Mouse (Mus musculus) hindbrain, embryonic 16.5 days (tissue): Measurements from ENCODE around the gene Zcchc10. TPM values are rescaled to one million over a fixed set of nuclear protein-coding genes. Genes with fewer than 3 reads are reported as not detected.
"Not testable (repeated sequence)": the region's sequence is repeated elsewhere in the genome, so short reads cannot be mapped to it uniquely, and the experiment has no call there.

Source experiments
- ATAC-seq: fragments of 200-750 bp; cut with Nextera tagmentation; 2 replicates; pipeline ENCODE4 v1.8.0; 2017; ENCODE audit warnings: moderate TSS enrichment, moderate library complexity
- H3K27ac ChIP-seq: fragments of 300-500 bp; sonication (generic); 2 replicates; pipeline ENCODE4 v1.5.1; 2014; ENCODE audit warnings: low read depth, mild to moderate bottlenecking, control low read depth, low read length, moderate library complexity
- H3K27me3 ChIP-seq: fragments of 300-500 bp; sonication (generic); replicated peaks from 2 replicates; pipeline ENCODE4 v1.6.1; 2014; ENCODE audit warnings: low read length; ENCODE audit not compliant: control insufficient read depth, insufficient read depth
- H3K36me3 ChIP-seq: fragments of 300-500 bp; sonication (generic); 2 replicates; pipeline ENCODE4 v1.6.1; 2014; ENCODE audit warnings: mild to moderate bottlenecking, low read length, moderate library complexity, mixed read lengths; ENCODE audit not compliant: control insufficient read depth, insufficient read depth
- H3K4me1 ChIP-seq: fragments of 300-500 bp; sonication (generic); 2 replicates; pipeline ENCODE4 v1.6.1; 2014; ENCODE audit warnings: low read depth, low read length; ENCODE audit not compliant: control insufficient read depth, insufficient read depth
- H3K4me2 ChIP-seq: fragments of 300-500 bp; sonication (generic); 2 replicates; pipeline ENCODE4 v1.6.1; 2014; ENCODE audit warnings: mild to moderate bottlenecking, low read length, control low read depth, moderate library complexity
- H3K4me3 ChIP-seq: fragments of 300-500 bp; sonication (generic); 2 replicates; pipeline ENCODE4 v1.5.1; 2014; ENCODE audit warnings: mild to moderate bottlenecking, low read length, control low read depth, moderate library complexity
- H3K9ac ChIP-seq: fragments of 300-500 bp; sonication (generic); 2 replicates; pipeline ENCODE4 v1.6.1; 2014; ENCODE audit warnings: low read depth, mild to moderate bottlenecking, control low read depth, low read length, moderate library complexity
- H3K9me3 ChIP-seq: fragments of 300-500 bp; sonication (generic); 2 replicates; pipeline ENCODE4 v1.6.1; 2014; ENCODE audit warnings: mild to moderate bottlenecking, low read length, moderate library complexity; ENCODE audit not compliant: control insufficient read depth
- WGBS: fragments of 180-500 bp; shearing (Covaris S2); extraction: QIAGEN DNeasy Blood & Tissue Kit; methylation state at CpG from one replicate; pipeline ENCODE4 v1.1.7; 2014; 5-methylcytosine and 5-hydroxymethylcytosine counted together
- polyA plus RNA-seq: library from polyadenylated mRNA; unstranded; fragments of >200 nt; fragmentation: Nextera tagmentation; extraction: Ambion mirVana; gene quantifications from 2 replicates; pipeline ENCODE4 v1.2.1, GENCODE M21; 2015

The Zcchc10 gene
- polyA plus RNA-seq, 1 experiment from 2014 or later = 11.9 TPM

DNA sequence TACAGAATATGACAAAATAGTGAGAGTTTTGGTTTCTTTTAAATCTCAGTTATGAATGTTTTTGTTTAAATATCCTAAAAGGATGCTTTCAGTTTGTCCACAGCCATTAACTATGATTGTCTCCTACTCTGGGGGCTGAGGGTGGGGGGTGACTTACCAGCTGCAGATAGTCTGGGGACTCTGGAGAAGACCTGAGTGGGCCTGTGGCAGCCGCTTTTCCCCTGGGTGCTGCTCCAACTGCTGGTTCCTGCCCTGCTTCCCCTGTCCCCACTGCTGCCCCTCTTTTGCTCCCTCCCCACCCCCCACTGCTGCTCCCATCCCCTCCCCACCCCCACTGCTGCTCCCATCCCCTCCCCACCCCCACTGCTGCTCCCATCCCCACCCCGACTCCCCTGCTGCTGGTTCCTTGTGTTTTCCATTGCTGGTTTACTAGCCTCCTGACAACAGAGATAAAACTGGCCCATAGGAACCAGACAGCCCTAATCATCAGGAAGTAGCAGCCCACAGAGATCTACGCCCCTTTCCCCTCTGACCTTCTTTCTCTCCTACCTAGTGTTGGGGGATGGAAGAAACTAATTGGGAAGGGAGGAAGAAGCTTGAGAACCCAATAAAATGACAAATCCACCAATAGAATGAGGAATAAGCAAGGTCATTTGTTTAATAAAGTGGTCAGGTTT is 11.2 kb downstream of the Zcchc10 start:
- no peak for ATAC-seq
- Histone ChIP-seq H3K4me2 (no peak overlapping the region), H3K4me3 (no peak overlapping the region)

DNA sequence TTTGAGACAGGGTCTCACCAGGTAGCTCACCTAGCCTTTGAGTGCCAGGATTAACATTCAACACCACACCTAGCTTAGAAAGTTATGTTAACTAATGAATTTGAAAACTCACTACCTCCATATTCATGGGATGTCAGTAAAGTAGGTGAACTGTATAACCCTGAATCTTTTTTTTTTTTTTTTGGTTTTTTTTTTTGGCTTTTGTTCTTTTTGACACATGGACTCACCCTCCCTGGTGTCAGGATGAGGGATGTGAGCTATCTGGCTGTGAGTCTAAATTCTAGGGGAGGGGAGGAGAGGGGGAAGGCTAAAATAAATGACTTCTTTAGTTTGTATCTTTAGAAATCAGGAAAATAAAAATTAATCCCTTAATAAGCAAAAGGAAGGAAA is 11.7 kb downstream of the Zcchc10 start:
- Histone ChIP-seq H3K9ac (no peak overlapping the region), H3K27me3 (no peaks in the 10 kb centered on the region), H3K4me3 (no peak overlapping the region)

More for the DNA sequence above, 11.2 kb downstream of the Zcchc10 start:
- Histone ChIP-seq H3K36me3 (peaks cover 9% of the 10 kb centered on the region; the same call in 1 of the 2 replicates), H3K27me3 (no peaks in the 10 kb centered on the region), H3K27ac (no peak overlapping the region), H3K9ac (no peak overlapping the region), H3K9me3 (no peaks in the 10 kb centered on the region), H3K4me1 (no peaks in the 10 kb centered on the region)
- WGBS = 32% methylated on average over 3 of the region's 3 CpGs

DNA sequence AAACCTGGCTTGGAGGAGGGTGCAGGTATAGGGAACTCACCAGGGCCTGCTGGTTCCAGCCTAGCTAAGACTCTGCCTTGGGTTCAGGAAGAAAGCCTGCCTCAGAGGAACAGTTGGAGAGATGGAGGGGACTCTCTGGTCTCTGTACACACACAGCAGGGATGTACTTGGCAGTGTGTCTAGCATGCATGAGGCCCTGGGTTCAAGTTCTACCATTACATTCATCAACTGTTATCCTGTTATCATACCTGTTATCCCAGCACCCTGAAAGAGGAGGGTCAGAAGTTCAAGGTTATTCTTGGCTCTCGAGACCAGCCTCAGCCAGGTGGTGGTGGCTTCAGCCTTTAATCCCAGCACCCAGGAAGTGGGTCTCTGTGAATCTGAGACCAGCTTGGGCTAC is 12.4 kb downstream of the Zcchc10 start:
- Histone ChIP-seq H3K4me3 (no peak overlapping the region), H3K9me3 (no peaks in the 10 kb centered on the region), H3K4me2 (no peak overlapping the region), H3K27ac (no peak overlapping the region), H3K27me3 (no peaks in the 10 kb centered on the region), H3K4me1 (no peaks in the 10 kb centered on the region), H3K36me3 (peaks cover 4% of the 10 kb centered on the region; the same call in 1 of the 2 replicates), H3K9ac (no peak overlapping the region)
- ATAC-seq = no peak
- WGBS = 79% methylated on average over 1 of the region's 1 CpGs

More for the DNA sequence above, 11.7 kb downstream of the Zcchc10 start:
- H3K4me2 ChIP-seq = no peak overlapping the region
- H3K9me3 ChIP-seq = no peaks in the 10 kb centered on the region
- peaks cover 9% of the 10 kb centered on the region; the same call in 1 of the 2 replicates for H3K36me3 ChIP-seq
- no peaks in the 10 kb centered on the region for H3K4me1 ChIP-seq
- H3K27ac ChIP-seq = no peak overlapping the region
- ATAC-seq = no peak

DNA sequence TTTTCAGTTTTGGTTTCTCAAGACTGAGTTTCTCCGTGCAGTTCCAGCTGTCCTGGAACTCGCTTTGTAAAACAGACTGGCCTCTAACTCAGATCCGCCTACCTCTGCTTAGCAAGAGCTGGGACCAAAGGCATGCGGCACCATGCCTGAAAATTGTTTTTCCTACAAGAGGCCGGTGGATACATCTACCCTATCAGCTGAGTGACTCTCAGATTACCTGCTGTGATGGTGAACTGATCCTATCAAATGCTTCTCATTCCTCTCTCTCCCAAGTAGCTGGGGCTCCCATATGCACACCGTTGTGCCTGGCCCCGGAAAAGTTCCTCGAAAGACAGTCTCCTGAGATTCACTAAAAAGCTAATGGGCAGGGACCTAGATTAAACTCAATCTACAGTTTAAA is 13.2 kb downstream of the Zcchc10 start:
- H3K27ac ChIP-seq = no peak overlapping the region
- ATAC-seq = no peak
- H3K9me3 ChIP-seq = no peaks in the 10 kb centered on the region
- H3K27me3 ChIP-seq = no peaks in the 10 kb centered on the region
- no peaks in the 10 kb centered on the region for H3K36me3 ChIP-seq
- H3K9ac ChIP-seq = no peak overlapping the region
- H3K4me1 ChIP-seq = no peaks in the 10 kb centered on the region
- H3K4me3 ChIP-seq = no peak overlapping the region
- no peak overlapping the region for H3K4me2 ChIP-seq
- WGBS = 65% methylated on average over 8 of the region's 8 CpGs

DNA sequence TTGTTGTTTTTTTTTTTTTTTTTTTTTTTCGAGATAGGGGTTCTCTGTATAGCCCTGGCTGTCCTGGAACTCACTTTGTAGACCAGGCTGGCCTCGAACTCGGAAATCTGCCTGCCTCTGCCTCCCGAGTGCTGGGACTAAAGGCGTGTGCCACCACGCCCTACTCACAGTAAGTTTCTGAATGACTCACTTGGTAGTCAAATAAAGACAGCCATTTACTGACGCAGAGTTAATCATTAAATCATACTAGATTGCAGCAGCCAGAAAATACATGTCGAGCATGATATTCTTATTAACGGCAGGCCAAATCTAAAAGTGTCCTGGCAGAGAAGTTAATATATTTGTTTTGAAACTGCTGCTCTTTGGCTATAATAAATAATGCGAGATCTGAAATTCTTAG is 16.5 kb downstream of the Zcchc10 start:
- not testable (repeated sequence) for H3K9ac ChIP-seq, H3K27ac ChIP-seq, H3K4me2 ChIP-seq, H3K27me3 ChIP-seq, H3K4me3 ChIP-seq, H3K9me3 ChIP-seq, H3K4me1 ChIP-seq, H3K36me3 ChIP-seq, ATAC-seq
- WGBS = 93% methylated on average over 10 of the region's 10 CpGs

DNA sequence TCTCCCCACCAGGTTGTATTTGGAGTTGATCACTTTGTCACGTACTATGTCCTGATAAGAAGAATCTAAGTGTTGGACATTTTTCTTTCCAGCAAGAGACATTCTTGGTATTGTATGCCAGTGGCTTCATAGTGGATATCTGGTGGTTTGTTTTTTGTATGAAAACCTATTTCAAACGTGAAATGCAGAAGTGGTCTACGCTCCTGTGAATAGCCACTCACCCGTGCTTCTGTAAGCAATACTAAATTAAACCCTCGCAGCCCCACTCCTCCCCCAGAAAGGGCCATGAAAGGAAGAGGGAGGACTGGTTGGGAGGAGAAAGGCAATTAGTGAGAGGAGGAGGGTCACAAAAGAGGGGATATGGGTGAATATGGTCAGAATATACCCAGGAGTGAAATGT is 18.2 kb downstream of the Zcchc10 start:
- Histone ChIP-seq H3K27ac (no peak overlapping the region), H3K36me3 (no peaks in the 10 kb centered on the region), H3K4me3 (no peak overlapping the region), H3K27me3 (no peaks in the 10 kb centered on the region), H3K4me1 (no peaks in the 10 kb centered on the region), H3K9me3 (no peaks in the 10 kb centered on the region), H3K9ac (no peak overlapping the region), H3K4me2 (no peak overlapping the region)
- ATAC-seq = no peak
- 74% methylated on average over 5 of the region's 5 CpGs for WGBS

DNA sequence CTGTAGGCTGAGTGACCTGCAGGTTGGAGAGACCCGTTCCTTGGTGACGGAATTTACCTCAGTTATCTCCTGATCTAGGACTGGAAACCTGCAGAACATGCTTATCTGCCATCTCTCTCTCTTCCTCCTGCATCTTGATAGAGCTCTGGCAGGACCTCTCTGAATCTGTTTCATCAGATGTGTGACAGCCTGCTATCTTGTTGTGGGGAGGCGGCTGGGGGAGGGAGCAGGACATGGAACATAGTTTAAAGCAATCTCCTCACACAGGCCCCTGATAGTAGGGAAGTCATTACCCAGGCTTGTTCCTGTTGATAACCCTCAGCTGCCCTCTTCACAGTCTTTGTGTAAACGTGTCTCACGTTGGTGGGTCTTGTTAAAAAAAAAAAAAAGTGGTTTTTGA is 20.8 kb downstream of the Zcchc10 start:
- Histone ChIP-seq H3K27me3 (no peaks in the 10 kb centered on the region), H3K9ac (no peak overlapping the region), H3K36me3 (no peaks in the 10 kb centered on the region), H3K9me3 (no peaks in the 10 kb centered on the region), H3K27ac (no peak overlapping the region), H3K4me3 (no peak overlapping the region), H3K4me1 (peaks cover 2% of the 10 kb centered on the region; the same call in 1 of the 2 replicates), H3K4me2 (no peak overlapping the region)
- no peak for ATAC-seq
- WGBS = 36% methylated on average over 5 of the region's 5 CpGs

DNA sequence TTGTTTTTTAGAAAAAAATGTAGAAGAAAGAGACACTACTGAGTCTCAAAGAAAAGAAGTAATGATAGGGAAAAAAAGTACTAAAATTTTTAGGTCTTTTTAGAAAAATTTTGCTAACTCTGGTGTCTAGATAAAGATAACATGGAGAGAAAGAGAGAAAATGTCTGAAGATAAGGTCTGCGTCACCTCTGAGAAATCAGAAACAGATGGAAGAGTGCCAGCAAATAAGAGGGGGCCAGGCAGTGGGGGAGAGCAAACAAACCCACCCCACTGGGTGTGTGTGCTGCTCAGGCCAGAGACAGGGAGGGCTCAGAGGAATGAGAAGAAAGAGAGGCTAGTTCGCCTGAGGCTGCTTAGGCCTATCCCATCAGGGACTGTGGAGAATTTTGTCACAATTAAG is 21.3 kb downstream of the Zcchc10 start:
- H3K9ac ChIP-seq = no peak overlapping the region
- no peaks in the 10 kb centered on the region for H3K9me3 ChIP-seq
- no peak for ATAC-seq
- H3K36me3 ChIP-seq = no peaks in the 10 kb centered on the region
- H3K4me1 ChIP-seq = peaks cover 2% of the 10 kb centered on the region; the same call in 1 of the 2 replicates
- H3K4me2 ChIP-seq = no peak overlapping the region
- H3K4me3 ChIP-seq = no peak overlapping the region
- H3K27me3 ChIP-seq = no peaks in the 10 kb centered on the region
- WGBS = 59% methylated on average over 2 of the region's 2 CpGs
- no peak overlapping the region for H3K27ac ChIP-seq

DNA sequence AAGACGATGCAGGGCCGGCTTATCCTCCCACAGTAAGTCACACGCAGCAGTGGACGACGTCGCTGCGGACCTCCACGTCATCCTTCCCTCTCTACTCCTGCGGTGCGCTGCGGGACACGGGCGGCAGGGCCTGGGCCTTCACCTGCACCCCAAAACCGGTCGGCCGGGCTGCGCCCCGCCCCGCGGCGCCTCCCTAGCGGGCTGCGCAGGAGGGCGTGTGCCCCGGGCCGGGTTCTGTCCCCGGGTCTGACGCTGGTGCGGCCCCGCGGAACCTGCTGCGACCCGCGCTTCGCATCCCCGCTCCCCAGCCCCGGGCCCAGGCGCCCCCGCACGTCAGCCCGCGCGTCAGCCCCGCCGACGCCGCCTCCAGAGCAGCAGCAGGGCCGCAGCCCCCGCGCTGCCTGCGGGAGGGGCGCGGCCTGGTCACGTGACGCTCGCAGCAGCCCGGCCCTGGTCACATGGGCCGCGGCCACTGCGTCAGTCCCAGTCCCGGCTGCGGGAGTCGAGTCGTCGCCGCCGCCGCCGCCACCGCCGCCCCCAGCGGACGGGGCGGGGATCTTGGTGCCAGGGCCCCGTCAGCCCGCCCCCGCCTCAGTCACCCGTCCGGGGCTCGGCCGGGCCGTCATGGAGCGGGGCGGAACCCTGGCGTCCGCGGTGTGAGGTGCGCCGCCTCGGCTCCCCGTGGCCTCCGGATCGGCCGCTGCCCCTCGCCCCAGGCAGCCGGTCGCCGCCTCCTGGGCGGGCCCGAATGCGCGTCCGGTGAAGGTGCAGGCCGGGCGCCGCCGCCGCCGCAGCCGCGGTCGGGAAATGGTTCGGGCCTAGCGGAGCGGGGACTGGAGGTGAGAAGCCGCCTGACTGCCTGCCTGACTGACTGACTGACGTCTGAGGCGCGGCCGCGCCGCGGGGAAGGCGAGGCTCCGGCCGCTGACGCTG is 26.1 kb downstream of the Zcchc10 start, which contains the start of gene Aff4:
Gene Aff4 (plus strand): TSS at position 543 of the 933 bp plus-strand sequence.
- Histone ChIP-seq H3K36me3 (no peaks in the 10 kb centered on the region), H3K4me1 (peaks cover 11% of the 10 kb centered on the region), H3K4me3 (peak within 1 kb of the TSS; percentile 97), H3K4me2 (peak within 1 kb of the TSS; percentile 74), H3K9ac (peak within 1 kb of the TSS; percentile 99), H3K9me3 (no peaks in the 10 kb centered on the region), H3K27me3 (no peaks in the 10 kb centered on the region), H3K27ac (peak within 1 kb of the TSS; percentile 99)
- under 1% methylated on average over 105 of the region's 127 CpGs for WGBS
- peak; percentile 96 for ATAC-seq
